Mouse (Mus musculus): ENCODE measurements around the gene Asb3.
"Not testable (repeated sequence)": the region's sequence is repeated elsewhere in the genome, so short reads cannot be mapped to it uniquely, and the experiment has no call there.

Gene Asb3

DNA sequence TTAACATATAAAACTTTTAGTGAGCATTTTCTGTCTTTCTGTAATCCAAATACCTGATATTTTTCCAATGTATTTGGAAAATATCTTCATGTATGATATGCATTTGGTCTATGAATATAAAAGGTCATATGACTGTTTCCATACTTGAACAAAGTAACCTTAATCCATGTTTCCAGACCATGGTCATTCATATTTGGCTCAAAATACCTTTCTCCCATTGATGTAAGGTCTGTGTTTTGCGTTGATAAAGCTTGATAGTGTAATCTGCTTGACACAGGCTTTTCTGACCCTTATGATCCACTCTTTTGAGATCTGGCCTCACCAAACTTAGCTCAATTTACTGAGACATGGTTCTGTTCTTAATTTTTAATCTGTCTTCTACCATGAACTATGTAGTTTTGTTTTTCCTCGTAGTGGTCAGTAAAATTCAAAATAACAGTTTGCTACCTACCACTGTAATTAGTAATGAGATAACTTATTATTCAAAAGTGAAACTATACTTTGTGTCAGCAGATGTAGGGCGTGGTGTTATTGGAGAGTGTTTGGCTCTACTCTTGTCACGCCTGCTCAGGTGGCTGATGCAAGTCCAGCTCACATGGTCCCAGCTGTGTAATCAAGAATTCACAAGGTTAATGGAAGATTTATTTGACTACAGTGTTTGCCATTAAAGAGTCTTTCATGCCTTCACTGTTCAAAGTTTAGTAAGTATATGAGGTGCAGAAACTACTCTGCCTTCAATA is 116.1 kb downstream of the Asb3 start:
- no peak for DNase-seq (ENCODE audit: low spot score)

DNA sequence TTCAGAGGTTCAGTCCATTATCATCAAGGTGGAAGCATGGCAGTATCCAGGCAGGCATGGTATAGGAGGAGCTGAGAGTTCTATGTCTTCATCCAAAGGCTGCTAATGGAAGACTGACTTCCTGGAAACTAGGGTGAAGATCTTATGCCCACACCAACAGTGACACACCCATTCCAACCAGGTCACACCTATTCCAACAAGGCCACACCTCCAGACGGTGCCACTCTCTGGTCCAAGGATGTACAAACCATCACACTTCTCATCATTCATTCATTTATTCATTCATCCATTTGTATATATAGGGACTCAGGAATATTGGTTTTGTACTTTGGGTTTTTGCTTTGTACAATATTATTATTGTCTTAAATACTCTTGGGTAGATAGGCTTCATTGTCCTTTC is 124.5 kb downstream of the Asb3 start:
- DNase-seq (ENCODE audit: low spot score): not testable (repeated sequence)

DNA sequence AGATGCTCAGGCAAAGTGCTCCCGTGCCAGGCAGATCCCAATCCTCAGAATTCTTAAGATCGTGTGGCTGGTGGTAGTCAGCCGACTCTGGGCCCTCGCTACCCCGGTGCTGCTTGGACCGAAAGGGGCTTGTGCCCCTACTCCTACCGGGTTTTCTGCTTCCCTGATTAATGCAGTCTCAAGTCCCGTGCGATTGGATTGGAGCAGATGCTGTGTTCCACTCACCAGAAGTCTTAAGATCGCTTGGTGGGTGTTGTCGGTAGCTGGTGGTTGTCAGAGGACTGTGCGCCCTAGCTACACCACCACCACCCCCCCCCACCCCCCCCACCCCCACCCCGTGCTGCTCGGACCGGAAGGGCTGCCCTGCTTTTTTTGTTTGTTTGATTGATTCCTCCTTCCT is 132.2 kb downstream of the Asb3 start:
- not testable (repeated sequence) for DNase-seq (ENCODE audit: low spot score)

DNA sequence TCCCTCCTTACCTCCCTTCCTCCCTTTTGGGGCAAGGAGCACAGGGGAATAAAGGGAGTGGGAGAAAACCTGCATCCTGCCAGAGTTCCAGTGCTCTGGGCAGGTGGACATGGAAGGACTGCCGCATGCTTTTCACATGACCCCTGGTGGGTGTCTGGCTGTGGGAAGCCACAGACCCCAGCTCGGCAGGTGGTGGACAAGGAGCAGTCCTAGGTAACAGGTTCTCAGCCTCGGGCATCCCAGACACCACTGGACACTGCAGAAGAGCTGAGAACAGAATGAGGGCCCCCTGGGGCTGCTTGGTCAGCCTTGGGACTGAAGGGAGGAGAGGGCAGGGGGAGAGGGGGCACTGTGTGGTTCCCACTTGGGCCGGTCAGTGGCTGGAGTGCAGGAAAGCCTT is 149.7 kb downstream of the Asb3 start:
- no peak for DNase-seq (ENCODE audit: low spot score)

DNA sequence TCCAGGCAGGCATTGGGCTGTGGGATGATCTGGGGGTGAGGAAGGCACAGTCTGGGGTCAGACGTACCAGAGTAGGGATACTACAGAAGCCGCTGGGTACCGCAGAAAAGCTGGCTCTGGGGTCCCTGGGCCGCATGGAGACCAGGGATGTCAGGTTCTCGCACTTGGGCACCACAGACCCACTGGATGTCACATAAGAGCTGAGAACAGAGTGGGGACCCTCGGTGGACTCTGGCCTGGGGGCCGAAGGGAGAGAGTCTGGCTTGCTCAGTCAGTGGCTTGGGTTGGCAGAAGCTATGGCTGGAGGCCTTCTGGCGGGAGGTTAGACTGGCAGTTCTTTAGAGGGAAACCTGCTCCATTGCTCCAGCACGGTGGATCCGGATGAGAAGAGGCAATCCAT is 204.8 kb downstream of the Asb3 start:
- no peak for DNase-seq (ENCODE audit: low spot score)

DNA sequence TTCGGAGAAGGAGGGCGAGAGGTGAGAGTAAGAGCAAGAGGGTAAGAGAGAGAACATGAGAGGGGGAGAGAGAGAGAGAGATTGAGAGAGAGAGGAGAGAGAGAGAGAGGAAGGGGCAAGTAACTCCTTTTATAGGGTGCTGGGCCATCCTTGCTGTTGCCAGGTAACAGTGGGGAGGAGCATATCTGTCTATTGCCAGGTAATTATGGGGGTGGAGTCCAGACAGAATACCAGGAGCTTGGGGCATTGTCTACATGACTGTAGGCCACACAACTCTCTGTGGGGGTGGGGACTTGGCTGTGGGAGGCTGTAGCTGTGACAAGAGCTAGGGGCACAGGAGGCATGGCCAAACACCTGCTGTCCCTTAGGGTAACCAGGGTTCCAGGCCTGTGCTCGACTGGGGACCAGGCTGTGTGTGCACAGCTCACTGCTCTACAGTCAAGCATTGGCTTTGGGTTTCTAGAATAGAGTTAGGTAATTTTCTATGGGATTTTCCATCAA is 205.3 kb downstream of the Asb3 start:
- no peak for DNase-seq (ENCODE audit: low spot score)

DNA sequence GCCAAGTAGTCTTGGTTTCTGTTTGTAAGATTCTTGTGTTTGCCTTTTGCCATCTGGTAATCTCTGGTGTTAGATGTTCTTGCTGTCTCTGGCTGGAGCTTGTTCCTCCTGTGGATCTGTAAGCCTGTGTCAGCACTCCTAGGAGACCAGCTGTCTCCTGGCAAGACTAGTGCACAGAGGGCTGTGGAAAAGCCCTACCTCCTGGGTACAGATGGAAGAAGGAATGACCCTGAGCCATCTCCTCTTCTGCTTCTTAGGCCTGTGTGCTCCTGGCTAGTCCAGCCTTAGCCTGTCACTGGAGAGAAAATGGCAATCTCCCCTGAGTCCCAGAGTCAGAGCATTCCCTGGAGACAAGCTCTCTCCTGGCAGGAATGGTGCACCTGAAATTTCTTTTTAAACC is 214.3 kb downstream of the Asb3 start:
- not testable (repeated sequence) for DNase-seq (ENCODE audit: low spot score)

DNA sequence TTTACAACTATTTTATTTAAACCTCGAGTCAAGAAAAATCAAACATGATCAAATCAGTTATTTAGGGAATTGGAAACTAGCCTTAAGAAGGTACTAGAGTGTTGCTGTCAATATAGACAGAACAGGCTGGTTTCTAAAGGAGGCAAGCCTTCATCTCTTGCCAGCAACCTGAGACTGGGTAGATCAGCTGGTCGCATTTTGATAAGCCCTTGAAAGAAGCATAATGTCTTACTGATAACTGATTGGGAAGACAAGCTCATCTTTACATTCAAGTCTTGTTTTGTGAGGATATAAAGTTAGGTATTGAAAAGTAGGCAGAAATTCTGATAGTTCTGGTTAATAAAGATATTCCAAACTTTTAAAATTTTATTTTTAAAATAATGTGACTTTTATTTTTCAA is 217.0 kb downstream of the Asb3 start:
- DNase-seq (ENCODE audit: low spot score): no peak

DNA sequence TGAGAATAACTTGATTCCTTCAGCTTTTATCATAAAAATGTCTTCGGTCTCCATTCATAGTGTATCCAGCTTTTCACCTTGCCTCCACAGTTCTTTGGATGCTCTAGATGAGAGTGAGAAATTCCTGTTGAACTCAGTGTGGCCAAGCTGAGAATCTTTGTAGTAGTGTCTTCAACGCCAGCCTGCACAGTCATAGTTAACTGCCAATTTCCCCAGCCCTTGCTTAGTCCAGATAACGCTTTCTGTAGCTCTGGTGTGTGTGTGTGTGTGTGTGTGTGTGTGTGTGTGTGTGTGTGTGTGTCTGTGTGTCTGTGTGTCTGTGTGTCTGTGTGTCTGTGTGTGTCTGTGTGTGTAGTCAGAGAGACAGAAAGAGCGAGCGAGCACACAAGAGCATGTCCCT is 220.1 kb downstream of the Asb3 start:
- no peak for DNase-seq (ENCODE audit: low spot score)

DNA sequence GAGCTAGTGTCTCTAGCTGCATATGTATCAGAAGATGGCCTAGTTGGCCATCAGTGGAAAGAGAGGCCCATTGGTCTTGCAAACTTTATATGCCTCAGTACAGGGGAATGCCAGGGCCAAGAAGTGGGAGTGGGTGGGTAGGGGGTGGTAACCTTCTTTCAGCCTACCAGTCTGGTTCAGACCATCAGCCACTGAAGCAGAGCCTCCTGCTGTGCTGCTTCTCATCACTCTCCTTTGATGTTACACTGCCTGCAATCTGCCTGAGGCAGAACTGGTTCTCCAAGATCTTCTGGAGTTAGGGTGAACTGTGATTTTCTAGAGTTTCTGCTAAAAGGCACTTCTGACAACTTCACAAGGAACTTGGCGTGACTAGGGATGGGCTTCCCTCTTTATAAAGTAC is 241.7 kb downstream of the Asb3 start:
- DNase-seq (ENCODE audit: low spot score): not testable (repeated sequence)

DNA sequence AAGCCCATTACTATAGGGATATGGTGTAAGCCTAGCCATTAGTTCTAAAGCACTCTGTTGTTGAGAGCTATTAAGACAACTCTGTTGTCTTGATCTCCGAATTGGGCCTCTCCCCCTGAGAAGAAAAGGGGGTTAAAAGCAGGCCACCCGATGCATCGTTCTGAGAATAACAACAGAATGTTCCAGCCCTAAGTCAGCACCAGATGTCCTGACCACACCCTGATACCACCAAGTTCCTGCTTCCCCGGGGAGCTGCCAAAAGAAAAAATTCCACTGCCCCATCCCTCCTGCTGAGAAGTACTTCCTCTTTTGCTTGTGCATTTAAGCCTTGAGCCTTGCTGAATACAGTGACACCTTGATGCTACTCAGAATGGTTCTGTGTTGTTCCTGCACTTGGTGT is 248.5 kb downstream of the Asb3 start:
- not testable (repeated sequence) for DNase-seq (ENCODE audit: low spot score)

DNA sequence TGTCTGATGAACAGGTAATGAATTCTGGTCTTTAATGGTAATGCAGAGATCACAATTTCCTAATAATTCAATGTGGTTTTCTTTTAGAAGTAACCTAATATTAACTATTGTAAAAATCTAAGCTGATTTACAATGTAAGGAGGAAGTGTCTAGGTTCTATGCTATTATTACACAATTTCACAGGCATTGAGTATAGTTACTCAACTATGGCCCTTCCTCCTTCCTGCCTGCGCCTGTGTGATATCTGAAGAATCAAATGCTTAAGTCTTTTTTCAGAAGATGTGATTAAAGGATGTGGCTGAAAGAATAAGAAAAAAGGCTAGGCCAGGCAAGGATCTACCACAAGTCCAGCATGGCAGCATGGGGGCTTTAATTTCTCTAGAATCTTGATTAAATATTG is 249.6 kb downstream of the Asb3 start:
- DNase-seq (ENCODE audit: low spot score): not testable (repeated sequence)

DNA sequence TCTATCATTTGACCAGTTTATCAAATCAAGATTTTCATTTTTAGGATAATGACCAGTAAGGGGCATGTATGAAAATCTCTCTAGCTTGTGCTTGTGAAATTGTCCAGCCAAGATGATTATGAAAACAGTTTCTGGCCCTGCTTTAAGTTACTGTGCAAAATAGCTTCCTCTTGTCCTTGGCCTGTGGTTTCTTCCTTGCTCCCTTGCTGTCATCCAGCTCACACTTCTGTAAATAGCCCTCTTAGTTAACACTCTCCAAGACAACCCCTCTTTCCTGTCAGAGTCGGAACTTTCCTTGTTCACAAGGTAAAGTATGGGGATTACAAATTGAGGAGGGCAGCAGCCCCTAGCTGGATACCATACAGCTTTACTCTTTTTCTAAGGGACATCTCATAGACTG is 253.2 kb downstream of the Asb3 start:
- not testable (repeated sequence) for DNase-seq (ENCODE audit: low spot score)

Measured in ovary, postnatal 36 days (tissue).